ENCODE assay signal across 9 mouse cellular contexts in genomic region chr5:65956144-65957008, GRCm38 (mm10). TPM values are rescaled to one million over a fixed set of nuclear protein-coding genes. Genes with fewer than 3 reads are reported as not detected.
DNase-seq lines count a peak whose midpoint lies in the region; ATAC-seq and TF ChIP-seq lines count a peak whose summit lies in the region.
"Had no signal": no experiment of that assay in that cellular context is flagged by ENCODE, and none has a peak within 500 bp of the region (broad histone marks: within the 10 kb centered on the region; RNA-seq: fewer than 3 reads in every experiment).

No protein-coding gene starts in this region.

- no peak overlapping the region for H3K4me2 ChIP-seq in CH12.LX (ENCODE audit: insufficient read depth, low read depth, poor library complexity, severe bottlenecking)
- peak overlapping the region; percentile 46 for H3K4me2 ChIP-seq in forebrain, postnatal 0 days (ENCODE audit: low read depth)
- peak overlapping the region; percentile 61 for H3K4me2 ChIP-seq in liver, postnatal 0 days (ENCODE audit: low read depth, low read length)

- no peak for TF ChIP-seq EP300 in CH12.LX (IDR thresholded peaks at IDR 0.05; ENCODE audit: low read length)
- TF ChIP-seq EP300 in liver, postnatal 0 days (IDR thresholded peaks at IDR 0.05; ENCODE audit: low read depth): no peak

- no peak for DNase-seq in heart, embryonic 10.5 days (ENCODE audit: low spot score)
- DNase-seq in heart, adult 9 months (ENCODE audit: low spot score in 2 of 2): no peak
- no peak for DNase-seq in CH12.LX (ENCODE audit: extremely low read depth)
- DNase-seq in forebrain, postnatal 0 days: no peak
- no peak for DNase-seq in liver, postnatal 0 days
- DNase-seq in cerebellum, postnatal 14 days: no peak
- DNase-seq in cerebellum, adult 8-10 months: no peak
- no peak for DNase-seq in MN1 (ENCODE audit: low spot score)
- DNase-seq: cerebellum, adult 11-12 months had no signal

- H3K27me3 ChIP-seq in heart, embryonic 10.5 days (ENCODE audit: insufficient read depth, poor library complexity, severe bottlenecking): no peaks in the 10 kb centered on the region
- no peaks in the 10 kb centered on the region for H3K27me3 ChIP-seq in CH12.LX (replicated peaks)
- no peaks in the 10 kb centered on the region for H3K27me3 ChIP-seq in forebrain, postnatal 0 days (ENCODE audit: insufficient read depth, low read length)
- no peaks in the 10 kb centered on the region for H3K27me3 ChIP-seq in liver, postnatal 0 days (ENCODE audit: insufficient read depth, low read length)

- H3K9ac ChIP-seq in CH12.LX (ENCODE audit: insufficient read depth, low read depth): no peak overlapping the region
- no peak overlapping the region for H3K9ac ChIP-seq in forebrain, postnatal 0 days
- H3K9ac ChIP-seq in liver, postnatal 0 days (replicated peaks): peak overlapping the region; percentile 50; the same call in 1 of the 2 replicates

- no peaks in the 10 kb centered on the region for H3K79me2 ChIP-seq in CH12.LX (replicated peaks; ENCODE audit: control insufficient read depth, extremely low read depth, insufficient read depth, poor library complexity, severe bottlenecking)

- H3K27ac ChIP-seq in heart, embryonic 10.5 days: peak overlapping the region; percentile 88
- no peak overlapping the region for H3K27ac ChIP-seq in CH12.LX (ENCODE audit: insufficient read depth, low read depth)
- H3K27ac ChIP-seq in forebrain, postnatal 0 days (ENCODE audit: low read depth, low read length): peak overlapping the region; percentile 69
- H3K27ac ChIP-seq in liver, postnatal 0 days (ENCODE audit: low read depth): peak overlapping the region; percentile 31

- H3K36me3 ChIP-seq in heart, embryonic 10.5 days: no peaks in the 10 kb centered on the region
- no peaks in the 10 kb centered on the region for H3K36me3 ChIP-seq in CH12.LX (replicated peaks in 1 of 2; ENCODE audit: control insufficient read depth in 1 of 2, insufficient read depth in 1 of 2, low read length in 1 of 2)
- no peaks in the 10 kb centered on the region for H3K36me3 ChIP-seq in forebrain, postnatal 0 days (ENCODE audit: insufficient read depth)
- no peaks in the 10 kb centered on the region for H3K36me3 ChIP-seq in liver, postnatal 0 days (replicated peaks; ENCODE audit: insufficient read depth, low read length)

- TF ChIP-seq RAD21 in CH12.LX (IDR thresholded peaks at IDR 0.05; ENCODE audit: low read depth, low read length): no peak

- no peak for TF ChIP-seq CTCF in CH12.LX (conservative IDR thresholded peaks at IDR 0.05 in 1 of 2, IDR thresholded peaks at IDR 0.05 in 1 of 2; ENCODE audit: low read depth in 2 of 2, low read length in 2 of 2)
- TF ChIP-seq CTCF in forebrain, postnatal 0 days (IDR thresholded peaks at IDR 0.05; ENCODE audit: low read depth): no peak
- TF ChIP-seq CTCF in liver, postnatal 0 days (IDR thresholded peaks at IDR 0.05; ENCODE audit: low read depth): no peak

- H3K9me3 ChIP-seq in heart, embryonic 10.5 days: no peaks in the 10 kb centered on the region
- H3K9me3 ChIP-seq in CH12.LX (replicated peaks; ENCODE audit: low read length): no peaks in the 10 kb centered on the region
- H3K9me3 ChIP-seq in forebrain, postnatal 0 days (ENCODE audit: low read length): no peaks in the 10 kb centered on the region
- H3K9me3 ChIP-seq in liver, postnatal 0 days (ENCODE audit: low read length): no peaks in the 10 kb centered on the region

- dilution Hi-C loops in CH12.LX (cut with MboI; ENCODE audit: extremely low pct_ligation_motif_present, extremely low pct_unique_long_range_greater_than_20kb, low sequenced_read_pairs): no loop called here

- ATAC-seq in forebrain, postnatal 0 days: peak; percentile 2; the same call in 1 of the 2 replicates
- ATAC-seq in liver, postnatal 0 days: no peak

- in situ Hi-C loops in CH12.LX (cut with MboI; ENCODE audit: low pct_ligation_motif_present, low pct_unique_long_range_greater_than_20kb, low sequenced_read_pairs): loop anchor here (25.0 kb wide), 1 partner anchor 281 kb away; no protein-coding TSS in a partner anchor

- TF ChIP-seq POLR2A in CH12.LX (IDR thresholded peaks at IDR 0.05; ENCODE audit: low read depth, low read length): no peak

- H3K4me1 ChIP-seq in heart, embryonic 10.5 days: peaks cover 13% of the 10 kb centered on the region
- peaks cover 4 to 26% of the 10 kb centered on the region in 2 experiments; a peak in 3 of 4 replicates for H3K4me1 ChIP-seq in CH12.LX (ENCODE audit: control insufficient read depth in 1 of 2, insufficient read depth in 2 of 2)
- peaks cover 11% of the 10 kb centered on the region; the same call in 1 of the 2 replicates for H3K4me1 ChIP-seq in forebrain, postnatal 0 days (ENCODE audit: insufficient read depth)
- H3K4me1 ChIP-seq in liver, postnatal 0 days (ENCODE audit: insufficient read depth): peaks cover 9% of the 10 kb centered on the region; the same call in 1 of the 2 replicates

- 79% methylated on average over 9 of the region's 9 CpGs for WGBS in heart, embryonic 10.5 days
- WGBS in forebrain, postnatal 0 days: 80% methylated on average over 9 of the region's 9 CpGs
- WGBS in liver, postnatal 0 days (ENCODE audit: insufficient replicate concordance): 72% methylated on average over 9 of the region's 9 CpGs

- H3K4me3 ChIP-seq in heart, embryonic 10.5 days: peak overlapping the region; percentile 55
- H3K4me3 ChIP-seq in CH12.LX (replicated peaks in 1 of 3; ENCODE audit: low read depth in 2 of 3, low read length in 2 of 3, poor library complexity in 1 of 3): no peak overlapping the region
- peak overlapping the region; percentile 24; the same call in 1 of the 2 replicates for H3K4me3 ChIP-seq in forebrain, postnatal 0 days (ENCODE audit: low read depth, low read length)
- H3K4me3 ChIP-seq in liver, postnatal 0 days (ENCODE audit: low read depth, low read length): peak overlapping the region; percentile 34

TF ChIP-seq in CH12.LX, 34 proteins besides CTCF, POLR2A, EP300 and RAD21:
- peak; percentile 68 for TF ChIP-seq ZNF384 (IDR thresholded peaks at IDR 0.05; ENCODE audit: low read depth, low read length)
- 0 out of 2 replicates have a peak, but pooled peaks have one; percentile 41 for TF ChIP-seq BHLHE40 (IDR thresholded peaks at IDR 0.05; ENCODE audit: low read depth, low read length)
- TF ChIP-seq MEF2A (IDR thresholded peaks at IDR 0.05; ENCODE audit: borderline replicate concordance, low read depth, low read length): no peak
- no peak for TF ChIP-seq USF2 (conservative IDR thresholded peaks at IDR 0.05; ENCODE audit: low read depth, low read length)
- peak; percentile 5; the same call in 1 of the 2 replicates for TF ChIP-seq JUND (conservative IDR thresholded peaks at IDR 0.05; ENCODE audit: low read depth, low read length)
- TF ChIP-seq TBP (conservative IDR thresholded peaks at IDR 0.05; ENCODE audit: low read depth, low read length): peak; percentile 89
- TF ChIP-seq HCFC1 (IDR thresholded peaks at IDR 0.05; ENCODE audit: low read depth, low read length): peak; percentile 31; the same call in 1 of the 2 replicates
- TF ChIP-seq ZMIZ1 (IDR thresholded peaks at IDR 0.05; ENCODE audit: low read depth, low read length): peak; percentile 78; the same call in 1 of the 2 replicates

RNA-seq across cellular contexts. Expression of gene Chrna9, which starts 21.7 kb away (rescaled TPM):
- polyA plus RNA-seq in heart, embryonic 10.5 days (2016; fragmentation: Nextera tagmentation; extraction: Ambion mirVana): 0.09 TPM in 1 of 2 replicates, not detected in the other
- total RNA-seq in CH12.LX (2012; rRNA removed) (not detected in 2 replicates), CH12.LX (2014; rRNA removed) (not detected in 2 replicates)
- 0.57 TPM in 1 of 2 replicates, not detected in the other for polyA plus RNA-seq in CH12.LX (2012; ENCODE audit: insufficient read length, low read depth)
- 0.52 TPM in 1 of 2 replicates, not detected in the other for total RNA-seq in forebrain, postnatal 0 days (2014; rRNA removed)
- polyA plus RNA-seq in forebrain, postnatal 0 days (2015; fragmentation: Nextera tagmentation; extraction: Ambion mirVana): not detected in 2 replicates
- polyA plus RNA-seq in liver, postnatal 0 days (2015; fragmentation: Nextera tagmentation; extraction: Ambion mirVana): 0.07 TPM in 1 of 2 replicates, not detected in the other

RNA-seq across cellular contexts. Expression of gene 9130230L23Rik, which starts 47.7 kb away (rescaled TPM):
- polyA plus RNA-seq in heart, embryonic 10.5 days (2016; fragmentation: Nextera tagmentation; extraction: Ambion mirVana): 0.12 and 0.75 TPM in 2 replicates
- total RNA-seq in CH12.LX (2012; rRNA removed) (0.30 and 0.38 TPM in 2 replicates), CH12.LX (2014; rRNA removed) (not detected in 2 replicates)
- polyA plus RNA-seq in CH12.LX (2012; ENCODE audit: insufficient read length, low read depth): 0.20 and 0.35 TPM in 2 replicates
- not detected in 2 replicates for total RNA-seq in forebrain, postnatal 0 days (2014; rRNA removed)
- polyA plus RNA-seq in forebrain, postnatal 0 days (2015; fragmentation: Nextera tagmentation; extraction: Ambion mirVana): not detected in 2 replicates
- 0.20 TPM in 1 of 2 replicates, not detected in the other for polyA plus RNA-seq in liver, postnatal 0 days (2015; fragmentation: Nextera tagmentation; extraction: Ambion mirVana)

Comparison
In these comparisons a context has a peak if more than half of its experiments do, and no peak if none do; other contexts are left out.
1. H3K4me3 ChIP-seq: peak in heart, embryonic 10.5 days (single experiment), forebrain, postnatal 0 days (single experiment) and liver, postnatal 0 days (single experiment); none in CH12.LX (0 of 3).